Mouse (Mus musculus) heart, adult 8-10 months (tissue): ENCODE data around the gene Slc39a10. TPM values are rescaled to one million over a fixed set of nuclear protein-coding genes. Genes with fewer than 3 reads are reported as not detected.

Experiments used
- DNase-seq: peaks from one replicate; pipeline ENCODE4 v3.0.0; 2022; ENCODE audit warnings: low spot score
- total RNA-seq, 4 experiments: library from RNA; stranded (reverse); gene quantifications; 2 replicates each; pipeline ENCODE4 v1.2.4; 2022

Gene Slc39a10
- total RNA-seq: 1 to 10 TPM; 5.5 to 8.5 (median 7.6) TPM

DNA sequence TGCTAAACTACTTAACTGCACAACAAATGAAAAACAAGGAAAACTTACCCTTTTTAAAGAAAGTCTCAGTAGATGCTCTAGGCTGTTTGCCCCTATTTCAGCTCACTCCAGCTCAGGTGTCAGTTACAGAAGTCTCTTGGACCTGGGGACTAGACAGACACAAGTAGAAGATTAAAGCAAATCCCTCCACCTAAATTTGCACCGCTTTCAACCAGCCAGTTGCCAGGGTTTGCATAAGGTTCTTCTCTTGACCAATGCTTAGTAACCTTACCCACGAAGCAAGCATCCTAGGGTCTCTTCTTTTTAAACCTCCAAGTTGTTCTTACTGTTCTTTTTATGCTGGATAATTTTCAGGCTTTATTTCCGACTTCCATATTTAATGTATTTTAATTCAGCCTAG, at the start of gene Slc39a10:
TSS of gene Slc39a10 (minus strand) at position 101 of the 400 bp plus-strand sequence.
- no peak for DNase-seq

DNA sequence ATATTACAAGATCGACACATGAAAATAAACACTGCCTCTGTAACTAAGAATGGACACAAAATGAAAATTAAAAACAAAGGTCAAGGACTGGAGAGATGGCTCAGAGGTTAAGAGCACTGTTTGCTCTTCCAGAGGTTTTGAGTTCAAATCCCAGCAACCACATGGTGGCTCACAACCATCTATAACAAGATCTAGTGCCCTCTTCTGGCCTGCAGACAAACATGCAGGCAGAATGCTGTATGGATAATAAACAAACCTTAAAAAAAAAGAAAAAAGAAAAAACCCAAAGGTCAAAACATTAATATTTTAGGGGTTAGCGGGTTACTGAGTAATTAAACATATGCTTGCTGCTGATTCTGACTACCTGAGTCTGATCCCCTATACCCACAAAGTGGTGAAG, 46.6 kb upstream of the Slc39a10 start:
- DNase-seq: no peak

DNA sequence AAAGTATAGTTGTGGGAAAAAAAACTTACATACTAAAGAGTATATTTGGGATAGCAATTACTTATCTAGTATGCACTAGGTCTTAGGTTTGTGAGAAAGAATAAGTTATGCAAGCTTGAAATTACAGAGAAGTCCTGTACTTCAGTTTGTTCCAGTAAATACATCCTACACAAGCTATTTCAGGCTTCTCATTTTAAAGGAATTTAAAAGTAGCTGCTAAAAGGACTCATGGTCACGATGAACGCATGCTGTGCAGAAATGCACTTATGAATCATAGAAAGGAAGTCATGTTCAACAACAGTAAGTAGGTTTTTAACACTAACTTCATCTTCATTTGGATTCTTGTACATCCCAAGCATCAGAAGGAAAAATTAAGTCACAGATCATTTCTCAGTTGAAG, 45.0 kb upstream of the Slc39a10 start:
- no peak for DNase-seq

DNA sequence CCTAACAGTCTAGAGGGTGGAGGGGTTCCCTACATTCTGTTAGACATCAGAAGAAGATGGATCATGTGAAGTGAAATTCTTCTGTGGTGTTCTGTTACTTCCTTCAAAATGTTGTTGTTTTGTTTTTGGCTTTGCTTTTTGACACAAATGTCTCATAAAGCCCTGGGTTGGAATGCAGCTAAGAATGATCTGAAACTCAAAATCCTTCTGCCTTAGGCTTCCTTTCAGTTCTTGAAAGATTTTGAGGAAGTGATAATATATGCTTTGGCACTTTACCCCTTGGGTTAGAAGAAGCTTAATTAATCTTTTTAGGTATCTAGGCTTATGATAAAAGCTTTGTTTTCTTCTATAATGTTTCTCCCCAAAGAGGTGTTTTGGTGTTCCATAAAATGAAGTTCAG, 34.5 kb upstream of the Slc39a10 start:
- DNase-seq: no peak

DNA sequence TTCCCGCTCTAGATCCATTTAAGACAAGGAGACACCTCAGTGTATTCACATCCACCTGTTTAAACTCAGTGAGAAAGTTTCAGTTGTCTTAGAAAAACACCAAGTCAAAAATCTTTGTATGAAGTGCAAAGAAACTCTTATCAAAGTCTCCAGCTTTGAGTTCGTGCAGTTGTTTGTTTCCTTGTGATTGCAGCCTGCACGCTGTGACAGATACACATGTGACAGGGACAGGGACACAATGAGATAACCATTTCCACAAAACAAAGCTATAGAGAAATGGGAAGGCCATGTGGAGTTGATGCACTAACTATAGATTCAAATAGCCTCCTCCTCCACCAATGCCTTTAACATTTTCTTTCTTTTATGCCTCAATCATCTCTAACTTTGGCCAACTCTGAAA, 33.6 kb upstream of the Slc39a10 start:
- DNase-seq: no peak

DNA sequence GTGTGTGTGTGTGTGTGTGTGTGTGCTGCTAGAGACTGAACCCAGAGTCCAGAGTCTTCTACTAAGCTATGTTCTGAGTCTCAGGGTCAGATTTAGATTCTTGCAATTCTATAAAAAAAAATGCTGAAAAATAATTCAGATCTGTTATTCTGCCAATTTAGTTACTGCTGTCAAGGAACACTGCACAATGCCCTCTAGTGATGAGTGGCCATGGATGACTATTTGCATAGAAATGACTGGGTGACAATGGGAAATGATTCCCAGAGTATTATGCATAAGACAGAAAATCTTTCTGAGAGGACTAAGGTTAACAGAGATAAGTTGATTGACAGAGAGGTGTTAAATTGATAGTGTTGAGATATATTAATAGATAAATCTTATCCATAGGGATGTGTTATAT, 32.3 kb upstream of the Slc39a10 start:
- DNase-seq: no peak

DNA sequence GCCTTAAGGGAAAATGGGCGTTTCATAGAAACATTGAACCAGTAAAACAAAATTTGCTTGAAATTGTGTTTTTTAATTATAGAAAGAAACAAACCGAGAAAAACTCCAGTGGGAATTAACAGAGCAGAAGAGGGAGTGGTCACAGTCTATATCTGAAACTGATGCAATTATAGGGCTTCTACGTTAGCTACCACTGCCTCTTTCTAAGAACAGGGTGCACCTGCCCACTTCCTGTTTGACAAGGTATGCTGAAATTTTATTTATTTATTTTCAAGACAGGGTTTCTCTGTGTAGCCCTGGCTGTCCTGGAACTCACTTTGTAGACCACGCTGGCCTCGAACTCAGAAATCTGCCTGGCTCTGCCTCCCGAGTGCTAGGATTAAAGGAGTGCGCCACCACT, 30.3 kb upstream of the Slc39a10 start:
- DNase-seq: no peak

DNA sequence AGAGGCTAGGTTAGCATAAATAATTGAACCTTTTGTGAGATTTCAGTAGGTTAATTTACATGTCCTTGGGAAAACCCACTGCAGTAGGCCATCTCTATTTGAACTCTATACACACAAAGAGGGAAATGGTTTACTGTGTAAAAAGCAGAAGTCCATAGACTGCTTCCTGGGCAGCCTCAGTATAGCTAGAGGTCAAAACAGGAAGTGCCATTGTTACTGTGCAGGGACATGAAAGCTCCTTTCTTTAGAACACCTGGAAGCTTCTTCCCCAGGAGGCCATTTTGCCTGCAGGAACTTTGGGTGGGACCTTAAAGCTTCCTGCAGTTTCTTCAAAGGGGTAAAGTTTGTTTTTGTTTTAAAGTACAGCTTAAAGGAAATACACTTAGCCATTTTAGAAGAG, 29.0 kb upstream of the Slc39a10 start:
- peak; percentile 29 for DNase-seq

DNA sequence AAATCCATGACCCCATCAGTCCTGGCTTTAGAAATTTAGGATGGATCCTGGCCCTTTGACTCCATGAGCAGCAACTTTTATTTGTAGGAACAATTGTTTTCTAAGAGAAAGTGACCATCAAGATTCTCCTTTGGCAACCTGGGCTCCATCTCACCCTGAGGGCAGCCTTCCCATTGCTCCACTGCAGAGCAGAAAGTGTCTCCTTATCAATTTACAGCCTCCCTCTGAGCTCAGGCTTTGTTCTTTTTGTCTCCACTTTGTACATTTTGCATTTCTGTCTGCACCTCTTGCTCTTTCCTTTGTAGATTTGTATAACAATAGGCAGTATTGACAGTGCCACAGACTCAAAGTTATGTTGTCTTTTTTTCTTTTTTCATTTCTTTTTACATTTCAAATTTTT, 23.6 kb upstream of the Slc39a10 start:
- no peak for DNase-seq

DNA sequence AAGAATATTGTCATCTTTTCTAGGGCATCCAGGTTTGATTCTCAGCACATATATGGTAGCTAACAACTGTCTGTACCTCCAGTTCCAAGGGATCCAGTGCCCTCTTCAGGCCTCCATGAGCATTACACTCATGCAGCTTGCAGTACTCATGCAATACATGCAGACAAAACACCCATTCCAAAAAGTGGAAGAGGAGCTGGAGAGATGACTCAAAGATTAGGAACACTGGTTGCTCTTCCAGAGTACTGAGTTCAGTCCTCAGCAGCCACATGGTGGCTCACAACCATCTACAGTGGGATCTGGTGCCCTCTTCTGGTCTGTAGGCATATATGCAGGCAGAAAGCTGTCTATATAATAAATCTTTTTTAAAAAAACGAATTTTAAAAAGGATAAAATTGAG, 21.7 kb upstream of the Slc39a10 start:
- no peak for DNase-seq

DNA sequence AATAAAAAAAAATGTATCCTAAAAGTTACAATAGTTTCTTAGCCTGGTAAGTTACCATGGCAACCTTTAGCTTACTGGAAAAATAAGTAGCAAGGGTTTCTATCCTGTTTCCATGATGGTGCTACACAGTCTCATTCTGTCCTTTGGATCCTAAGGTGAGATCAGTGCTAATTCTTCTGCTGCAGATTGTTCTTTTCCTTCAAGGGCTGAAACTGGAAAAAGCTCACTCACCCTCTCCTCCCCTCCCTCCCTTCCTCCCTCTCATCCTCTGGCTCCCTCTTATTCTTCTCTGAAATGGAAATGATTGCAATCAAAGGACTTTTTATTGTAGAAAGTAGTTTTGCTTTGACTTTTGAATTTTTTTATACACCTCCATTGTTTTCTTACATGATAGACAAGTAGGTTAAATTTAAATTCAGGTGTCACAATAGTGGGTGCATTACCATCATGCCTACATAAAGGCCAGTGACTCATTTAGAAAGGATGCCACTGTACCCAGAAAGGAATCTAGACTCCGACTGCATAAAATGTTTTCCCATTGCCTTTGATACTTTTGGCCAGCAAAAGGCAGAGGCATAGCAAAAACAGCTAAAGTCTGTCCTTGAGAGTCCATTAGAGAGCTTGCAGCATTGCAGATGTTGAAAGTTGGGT, 20.0 kb upstream of the Slc39a10 start:
- DNase-seq: no peak

DNA sequence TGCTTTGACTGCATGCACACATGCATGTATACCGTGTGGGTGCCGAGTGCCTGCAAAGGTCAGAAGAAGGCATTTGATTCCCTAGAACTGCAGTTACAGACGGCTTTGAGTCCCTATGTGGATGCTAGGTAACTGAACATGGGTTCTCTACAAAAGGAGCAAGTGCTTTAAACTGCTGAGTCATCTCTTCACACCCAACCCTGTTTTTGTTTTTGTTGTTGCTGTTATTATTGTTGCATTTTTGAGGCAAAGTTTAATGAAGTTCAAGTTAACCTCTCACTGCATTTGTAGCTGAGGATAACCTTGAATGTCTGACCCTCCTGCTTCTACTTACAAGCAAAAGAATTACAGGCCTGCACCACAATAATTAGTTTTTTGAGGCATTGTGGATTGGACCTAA, 17.5 kb upstream of the Slc39a10 start:
- no peak for DNase-seq

DNA sequence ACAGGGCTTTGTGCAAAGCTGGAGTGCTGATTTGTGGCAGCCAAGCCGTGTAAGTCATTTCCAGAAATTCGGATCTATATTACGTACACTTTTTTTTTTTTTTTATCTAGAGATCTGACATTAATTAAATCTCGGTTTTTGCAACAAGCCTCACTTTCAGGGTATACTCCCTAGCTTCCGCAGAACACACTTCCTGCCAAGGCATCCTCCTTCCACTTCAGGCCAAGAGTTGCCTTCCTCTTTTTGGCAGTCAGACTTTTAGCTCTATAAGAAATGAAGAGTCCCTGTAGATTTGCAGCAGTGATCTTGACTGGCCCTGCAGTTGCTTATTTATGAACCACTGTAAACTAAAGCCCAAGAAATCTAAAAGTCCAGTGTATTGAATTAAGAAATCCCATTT, 13.1 kb upstream of the Slc39a10 start:
- DNase-seq: no peak

DNA sequence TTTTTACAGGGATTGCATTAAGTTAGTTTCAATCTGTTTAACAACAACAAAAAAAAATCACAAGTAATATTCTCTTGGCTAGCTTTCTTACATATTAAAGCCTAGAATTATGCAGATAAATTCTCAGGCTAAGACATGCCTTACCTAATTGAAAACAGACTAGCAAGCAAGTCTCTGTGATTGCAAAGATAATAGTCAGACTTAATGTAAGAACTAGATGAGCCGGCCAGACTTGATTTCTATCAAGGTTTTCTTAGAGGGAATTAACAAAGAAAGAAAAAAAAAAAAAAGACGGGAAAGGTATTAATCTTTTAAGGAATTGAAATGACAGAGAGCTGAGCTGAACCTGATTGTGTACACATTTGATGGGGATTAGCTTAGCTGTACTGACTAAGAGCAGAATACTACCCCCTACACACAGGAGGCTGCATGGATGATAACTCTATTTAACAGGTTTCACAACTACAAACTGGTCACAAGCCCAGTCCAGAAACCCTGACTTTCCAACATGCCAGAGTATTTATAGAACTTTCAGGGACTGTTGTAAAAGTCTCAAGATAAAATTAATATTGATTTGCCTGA, 9.5 kb upstream of the Slc39a10 start:
- DNase-seq: no peak

DNA sequence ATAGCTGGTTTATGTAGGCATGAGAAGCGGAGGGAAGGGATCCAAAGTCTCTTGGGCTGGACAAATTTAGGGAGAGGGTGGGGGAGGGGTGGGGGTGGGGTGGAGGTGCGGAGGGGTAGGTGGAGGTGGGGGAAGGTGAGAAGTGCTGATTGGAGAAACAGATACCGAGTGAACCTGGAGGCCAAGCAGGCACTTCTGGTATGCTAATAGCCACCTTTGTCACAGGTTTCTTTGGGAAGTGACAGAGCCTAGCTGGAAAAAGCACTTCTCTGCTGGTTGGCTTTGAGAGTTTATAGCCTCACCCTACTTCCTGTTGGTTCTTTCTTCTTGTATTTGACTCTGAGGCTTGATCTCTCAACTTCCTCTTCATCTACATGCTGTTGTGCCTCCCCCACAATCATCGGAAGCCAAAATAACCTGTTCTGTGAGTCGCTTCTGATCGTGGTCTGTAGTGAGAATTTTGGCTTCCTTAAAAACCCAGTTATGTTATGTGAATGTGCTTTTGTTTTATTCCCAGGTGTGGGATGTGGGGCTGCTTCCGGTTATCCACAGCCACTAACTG, 1.7 kb upstream of the Slc39a10 start:
- DNase-seq: no peak

DNA sequence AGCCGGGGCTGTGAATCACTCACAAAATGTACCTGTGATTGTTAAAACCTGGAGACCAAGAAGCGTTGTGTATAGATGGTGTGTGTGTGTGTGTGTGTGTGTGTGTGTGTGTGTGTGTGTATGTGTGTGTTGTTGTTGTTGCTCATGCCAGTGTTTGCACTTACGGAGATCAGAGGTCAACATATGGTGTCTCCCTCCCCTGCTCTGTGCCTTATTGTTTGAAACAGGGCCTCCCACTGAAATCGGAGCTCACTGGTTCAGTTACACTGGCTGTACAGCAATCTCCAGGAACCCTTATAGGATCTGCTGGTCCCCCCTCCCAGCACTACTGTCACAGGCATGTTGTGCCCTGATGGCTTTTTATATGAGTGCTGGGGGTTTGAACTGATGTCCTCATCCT, 3.9 kb downstream of the Slc39a10 start:
- no peak for DNase-seq

DNA sequence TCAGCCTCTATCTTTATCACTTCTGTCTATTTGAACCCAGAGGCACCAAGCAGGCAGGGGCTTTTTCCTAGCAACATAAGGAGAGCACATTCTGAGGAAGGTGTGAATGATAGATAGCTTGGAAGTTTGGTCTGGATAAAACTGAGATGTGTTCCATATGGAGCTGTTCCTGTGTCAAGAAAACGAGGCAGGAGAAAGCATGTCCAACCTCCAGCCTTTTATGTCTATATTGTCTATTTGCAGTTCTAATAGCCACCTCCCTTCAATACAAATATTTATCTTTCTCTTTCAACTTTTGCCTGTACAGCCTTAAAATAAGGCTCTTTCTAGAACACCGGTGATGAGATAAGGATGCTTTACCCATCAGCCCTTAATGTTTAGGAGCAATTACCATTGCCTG, 4.3 kb downstream of the Slc39a10 start:
- DNase-seq: no peak

DNA sequence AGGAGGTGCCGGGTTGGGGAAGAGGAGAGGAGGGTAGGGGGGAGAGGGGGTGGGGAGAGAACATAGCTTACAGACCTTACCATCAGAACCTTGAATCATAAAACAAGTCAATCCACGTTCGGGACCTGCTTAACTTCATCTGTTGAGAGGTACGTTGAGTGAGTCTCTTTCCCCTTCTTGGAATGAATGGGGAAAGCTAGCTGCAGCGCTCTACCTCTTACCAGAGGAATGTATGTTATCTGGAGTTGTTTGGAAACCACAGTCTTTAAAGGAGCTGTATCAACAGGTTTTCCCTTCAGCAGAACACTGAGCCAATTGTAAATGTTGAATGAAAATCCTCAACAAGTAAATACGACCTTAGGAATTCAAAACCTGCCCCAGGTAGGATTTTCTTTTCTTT, 4.7 kb downstream of the Slc39a10 start:
- DNase-seq: no peak

DNA sequence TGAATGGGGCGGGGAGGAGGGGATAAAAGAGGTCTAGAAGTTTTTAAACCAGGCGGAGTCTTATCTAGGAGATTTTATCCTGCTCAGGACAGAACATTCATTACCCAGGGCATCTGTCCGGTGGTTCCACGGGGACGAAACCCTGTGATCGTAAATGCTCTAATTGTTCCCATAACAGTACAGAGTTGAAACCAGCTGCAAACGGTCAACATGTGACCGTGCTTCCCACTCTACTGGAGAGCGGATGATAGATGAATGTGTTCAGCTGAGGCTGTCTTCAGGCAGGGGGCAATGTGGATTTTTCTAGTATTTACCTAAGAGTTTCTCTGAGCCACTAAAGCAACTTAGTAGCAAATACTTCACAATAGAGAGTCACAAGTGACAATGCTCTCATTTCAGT, 6.6 kb downstream of the Slc39a10 start:
- no peak for DNase-seq

DNA sequence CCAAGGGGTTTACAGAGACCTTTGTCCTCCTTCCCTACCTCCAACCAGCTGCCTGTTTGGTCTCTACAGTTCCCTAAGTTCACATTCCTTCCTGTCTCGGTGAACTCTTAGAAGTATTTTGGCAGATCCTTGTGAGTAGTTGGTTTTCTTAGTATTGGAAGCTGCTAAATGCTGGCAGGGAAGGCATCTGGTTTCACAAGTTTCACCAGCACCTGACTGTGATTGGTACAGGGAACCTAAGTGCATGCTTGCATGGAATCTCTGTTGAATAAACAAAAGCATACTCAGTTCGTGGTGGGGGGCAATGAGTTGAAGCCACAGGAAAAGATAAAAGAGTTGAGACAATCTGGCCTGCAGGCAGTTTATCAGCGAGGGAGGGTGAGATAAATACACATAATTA, 7.4 kb downstream of the Slc39a10 start:
- no peak for DNase-seq

DNA sequence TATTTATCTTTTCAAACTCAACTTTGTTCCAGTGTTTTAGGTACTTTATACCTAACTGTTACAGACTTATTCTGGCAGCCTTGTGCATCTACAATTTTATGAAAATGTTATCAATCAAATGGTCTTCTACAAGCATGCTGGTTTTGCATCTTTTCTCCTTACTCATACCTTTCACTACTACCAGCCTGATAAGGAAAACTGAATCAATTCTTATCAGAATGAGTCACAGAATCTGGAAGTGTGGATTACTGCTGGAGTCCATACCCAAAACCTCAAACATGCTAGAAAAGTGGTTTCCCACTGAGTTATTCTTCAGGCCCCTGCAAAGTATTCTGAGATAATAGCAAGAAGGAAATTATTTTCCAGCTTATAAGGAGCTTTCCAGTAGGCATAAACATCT, 12.7 kb downstream of the Slc39a10 start:
- no peak for DNase-seq

DNA sequence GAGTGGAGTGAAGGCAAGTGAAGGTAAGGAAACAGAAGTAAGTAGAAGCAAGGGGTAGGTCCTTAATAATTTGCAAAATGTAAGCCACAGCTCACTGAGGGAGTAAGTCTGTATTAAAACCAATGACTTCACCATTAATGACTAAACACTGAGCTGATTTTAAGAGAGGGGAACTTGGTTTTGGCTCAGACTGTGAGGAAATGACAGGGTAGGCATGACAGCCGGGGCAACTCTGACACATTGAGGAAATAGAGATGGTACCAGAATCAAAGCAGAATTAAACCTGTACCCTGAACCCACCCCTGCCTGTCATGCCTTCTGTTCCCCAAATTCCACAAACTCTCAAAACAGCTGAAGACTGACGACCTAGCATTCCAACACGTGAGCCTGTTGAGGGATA, 18.9 kb downstream of the Slc39a10 start:
- DNase-seq: no peak

DNA sequence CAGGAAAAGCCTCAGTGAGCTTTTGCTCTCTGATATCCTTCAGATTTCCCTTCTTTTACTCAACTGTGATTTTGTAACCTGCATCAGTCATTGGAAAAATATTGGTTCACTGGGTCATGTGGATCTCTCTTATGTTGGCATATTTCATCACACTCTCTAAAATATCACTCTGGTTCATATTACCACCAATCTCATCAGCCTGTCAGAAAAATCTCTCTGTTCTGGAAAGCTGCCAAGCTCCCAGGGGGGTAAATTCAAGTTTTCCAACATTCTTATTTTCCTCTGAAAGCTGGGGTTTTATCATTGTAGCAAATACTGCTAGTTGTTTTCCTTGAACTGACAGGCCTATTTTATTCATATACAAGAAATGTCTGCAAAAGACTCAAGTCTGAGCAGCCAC, 22.9 kb downstream of the Slc39a10 start:
- no peak for DNase-seq
